In genomic region chr5:137032641-137033074, GRCm38 (mm10) we compare ENCODE assay signal across 8 mouse cellular contexts. TPM values are rescaled to one million over a fixed set of nuclear protein-coding genes. Genes with fewer than 3 reads are reported as not detected.
DNase-seq lines count a peak whose midpoint lies in the region; ATAC-seq and TF ChIP-seq lines count a peak whose summit lies in the region.

No protein-coding gene starts in this region.

- TF ChIP-seq CTCF in MEL (IDR thresholded peaks at IDR 0.05 in 2 of 3, conservative IDR thresholded peaks at IDR 0.05 in 1 of 3; ENCODE audit: control insufficient read depth in 1 of 3, insufficient read depth in 1 of 3, low read depth in 2 of 3, low read length in 3 of 3, poor library complexity in 1 of 3, severe bottlenecking in 1 of 3): no peak
- no peak; the same call in 1 of the 2 replicates for TF ChIP-seq CTCF in lung, postnatal 0 days (IDR thresholded peaks at IDR 0.05)

- peak; percentile 76 for ATAC-seq in forebrain, embryonic 16.5 days
- peak; percentile 91 for ATAC-seq in lung, postnatal 0 days

- no peaks in the 10 kb centered on the region; the same call in 1 of the 2 replicates for H3K79me2 ChIP-seq in MEL (ENCODE audit: control insufficient read depth, insufficient read depth, low read length, poor library complexity)

- peak in 1 of 2 experiments; percentile 43; a peak in 1 of 4 replicates for TF ChIP-seq POLR2A in MEL (IDR thresholded peaks at IDR 0.05; ENCODE audit: control insufficient read depth in 1 of 2, insufficient read depth in 1 of 2, low read depth in 1 of 2, low read length in 2 of 2, poor library complexity in 1 of 2)

- under 1% methylated on average over 47 of the region's 49 CpGs for WGBS in forebrain, embryonic 16.5 days
- 1% methylated on average over 27 of the region's 49 CpGs for WGBS in lung, postnatal 0 days

- H3K4me2 ChIP-seq in forebrain, embryonic 16.5 days (ENCODE audit: low read length): peak overlapping the region; percentile 100
- peak overlapping the region; percentile 76 for H3K4me2 ChIP-seq in lung, postnatal 0 days (replicated peaks; ENCODE audit: low read depth, low read length)

- peak overlapping the region; percentile 75 to 76 for H3K4me3 ChIP-seq in MEL (ENCODE audit: control insufficient read depth in 1 of 2, insufficient read depth in 1 of 2, low read depth in 2 of 2, low read length in 2 of 2)
- peak overlapping the region; percentile 61 for H3K4me3 ChIP-seq in forebrain, embryonic 16.5 days (replicated peaks; ENCODE audit: low read length)
- H3K4me3 ChIP-seq in lung, postnatal 0 days (ENCODE audit: low read depth, low read length): peak overlapping the region; percentile 33

- peak overlapping the region; percentile 65 for H3K27ac ChIP-seq in MEL (ENCODE audit: control insufficient read depth, low read depth, low read length)
- H3K27ac ChIP-seq in forebrain, embryonic 16.5 days (ENCODE audit: low read length): peak overlapping the region; percentile 56
- H3K27ac ChIP-seq in lung, postnatal 0 days (ENCODE audit: low read length): no peak overlapping the region

- no peak for TF ChIP-seq RAD21 in MEL (IDR thresholded peaks at IDR 0.05; ENCODE audit: low read depth, low read length)

- H3K36me3 ChIP-seq in MEL (ENCODE audit: control insufficient read depth in 1 of 2, insufficient read depth in 2 of 2, low read length in 2 of 2): peaks cover 0 to 2% of the 10 kb centered on the region in 2 experiments; a peak in 3 of 4 replicates
- H3K36me3 ChIP-seq in forebrain, embryonic 16.5 days (ENCODE audit: control insufficient read depth, insufficient read depth): peaks cover 9% of the 10 kb centered on the region
- H3K36me3 ChIP-seq in lung, postnatal 0 days (ENCODE audit: insufficient read depth, low read length): peaks cover 14% of the 10 kb centered on the region

- H3K4me1 ChIP-seq in MEL (ENCODE audit: control insufficient read depth in 1 of 2, insufficient read depth in 2 of 2, low read length in 2 of 2): peaks cover 3 to 5% of the 10 kb centered on the region in 2 experiments; a peak in 2 of 4 replicates
- H3K4me1 ChIP-seq in forebrain, embryonic 16.5 days (replicated peaks; ENCODE audit: control insufficient read depth, insufficient read depth, low read length): peaks cover 41% of the 10 kb centered on the region
- H3K4me1 ChIP-seq in lung, postnatal 0 days (ENCODE audit: insufficient read depth, low read depth, low read length): peaks cover 10% of the 10 kb centered on the region

- H3K9ac ChIP-seq in MEL (ENCODE audit: control insufficient read depth, low read depth, low read length, poor library complexity, severe bottlenecking): peak overlapping the region; percentile 76
- peak overlapping the region; percentile 66 for H3K9ac ChIP-seq in forebrain, embryonic 16.5 days (replicated peaks; ENCODE audit: low read depth, low read length)
- H3K9ac ChIP-seq in lung, postnatal 0 days (replicated peaks; ENCODE audit: low read depth): no peak overlapping the region

- 0 out of 4 replicates have a peak, but pooled peaks of 1 of the 2 experiments have one; percentile 21 for TF ChIP-seq EP300 in MEL (IDR thresholded peaks at IDR 0.05; ENCODE audit: low read depth in 1 of 2, low read length in 2 of 2)
- TF ChIP-seq EP300 in lung, postnatal 0 days (IDR thresholded peaks at IDR 0.05): no peak

- H3K9me3 ChIP-seq in MEL (replicated peaks; ENCODE audit: insufficient read depth, low read length): no peaks in the 10 kb centered on the region
- H3K9me3 ChIP-seq in forebrain, embryonic 16.5 days (ENCODE audit: control insufficient read depth, low read length): no peaks in the 10 kb centered on the region
- no peaks in the 10 kb centered on the region for H3K9me3 ChIP-seq in lung, postnatal 0 days (ENCODE audit: low read length)

- no peaks in the 10 kb centered on the region for H3K27me3 ChIP-seq in MEL (ENCODE audit: control insufficient read depth in 1 of 2, insufficient read depth in 2 of 2, low read length in 2 of 2)
- H3K27me3 ChIP-seq in forebrain, embryonic 16.5 days (replicated peaks; ENCODE audit: control insufficient read depth, insufficient read depth, low read length): peaks cover 37% of the 10 kb centered on the region
- peaks cover 33% of the 10 kb centered on the region for H3K27me3 ChIP-seq in lung, postnatal 0 days (replicated peaks; ENCODE audit: insufficient read depth, low read length)

- DNase-seq in MEL (ENCODE audit: low read depth, low spot score): peak; percentile 96
- peak; percentile 81 to 83 for DNase-seq in cerebellum, adult 18-20 months
- DNase-seq in heart, postnatal 4 days: peak; percentile 92
- peak; percentile 65 to 74 for DNase-seq in layer of hippocampus, adult 8-10 months (ENCODE audit: low spot score in 2 of 2)
- DNase-seq in lung, postnatal 0 days (ENCODE audit: low spot score): peak; percentile 96
- peak; percentile 78 for DNase-seq in ovary, postnatal 14 days (ENCODE audit: low spot score)
- peak; percentile 83 to 90 for DNase-seq in thymus, postnatal 10 days (ENCODE audit: low spot score in 2 of 2)

TF ChIP-seq in MEL, 35 proteins besides CTCF, POLR2A, EP300 and RAD21 (continues in another document):
- peak; percentile 98 for TF ChIP-seq BHLHE40 (IDR thresholded peaks at IDR 0.05; ENCODE audit: borderline replicate concordance, low read depth, low read length)
- peak; percentile 24; the same call in 1 of the 2 replicates for TF ChIP-seq HCFC1 (IDR thresholded peaks at IDR 0.05; ENCODE audit: low read depth, low read length)
- no peak for TF ChIP-seq ELF1 (IDR thresholded peaks at IDR 0.05; ENCODE audit: low read depth, low read length)
- peak; percentile 89 for TF ChIP-seq USF1 (IDR thresholded peaks at IDR 0.05; ENCODE audit: low read depth, low read length)
- peak; percentile 96 for TF ChIP-seq MAX (IDR thresholded peaks at IDR 0.05; ENCODE audit: low read length)
- peak; percentile 98 for TF ChIP-seq MXI1 (IDR thresholded peaks at IDR 0.05; ENCODE audit: low read depth, low read length)
- TF ChIP-seq MYB (IDR thresholded peaks at IDR 0.05; ENCODE audit: low read depth, low read length): no peak
- 0 out of 4 replicates have a peak, but pooled peaks of 1 of the 2 experiments have one; percentile 48 for TF ChIP-seq USF2 (IDR thresholded peaks at IDR 0.05; ENCODE audit: borderline replicate concordance in 1 of 2, insufficient read depth in 1 of 2, low read depth in 1 of 2, low read length in 2 of 2)
- 0 out of 2 replicates have a peak, but pooled peaks have one; percentile 31 for TF ChIP-seq TCF12 (IDR thresholded peaks at IDR 0.05; ENCODE audit: low read depth, low read length)
- no peak for TF ChIP-seq RCOR1 (IDR thresholded peaks at IDR 0.05; ENCODE audit: low read depth, low read length)
- TF ChIP-seq NRF1 (IDR thresholded peaks at IDR 0.05; ENCODE audit: insufficient read depth, low read depth, low read length, poor library complexity, severe bottlenecking): peak; percentile 63
- no peak for TF ChIP-seq ZC3H11A (IDR thresholded peaks at IDR 0.05; ENCODE audit: low read depth, low read length)
- TF ChIP-seq NELFE (IDR thresholded peaks at IDR 0.05; ENCODE audit: low read depth, low read length): peak; percentile 34; the same call in 1 of the 2 replicates

RNA-seq across cellular contexts. Expression of gene Vgf, which starts 6.5 kb away (rescaled TPM):
- 0.42 and 0.52 TPM in 2 replicates for total RNA-seq in MEL (2012; rRNA removed)
- polyA plus RNA-seq in MEL (2012; ENCODE audit: insufficient read depth in 1 of 2, insufficient read length in 2 of 2, low read depth in 1 of 2, low replicate concordance in 2 of 2, missing spikeins in 1 of 2): 1 to 10 TPM in 1 of 2 experiments, not detected in 1; 1.4 TPM
- polyA plus RNA-seq in forebrain, embryonic 16.5 days (2015; fragmentation: Nextera tagmentation; extraction: Ambion mirVana): 3.9 and 4.3 TPM in 2 replicates
- total RNA-seq in heart, postnatal 4 days (2021): not detected
- 100 to 1,000 TPM; 162 to 206 (median 186) TPM for total RNA-seq in layer of hippocampus, adult 8-10 months (2022)
- 0.12 and 0.19 TPM in 2 replicates for polyA plus RNA-seq in lung, postnatal 0 days (2015; fragmentation: Nextera tagmentation; extraction: Ambion mirVana)

RNA-seq across cellular contexts. Expression of gene Ap1s1, which starts 13.3 kb away (rescaled TPM):
- 137 and 154 TPM in 2 replicates for total RNA-seq in MEL (2012; rRNA removed)
- polyA plus RNA-seq in MEL (2012; ENCODE audit: insufficient read depth in 1 of 2, insufficient read length in 2 of 2, low read depth in 1 of 2, low replicate concordance in 2 of 2, missing spikeins in 1 of 2): 100 to 1,000 TPM; 211 to 218 TPM
- polyA plus RNA-seq in forebrain, embryonic 16.5 days (2015; fragmentation: Nextera tagmentation; extraction: Ambion mirVana): 252 and 272 TPM in 2 replicates
- total RNA-seq in heart, postnatal 4 days (2021): 10 to 100 TPM; 70.9 to 82.3 TPM
- total RNA-seq in layer of hippocampus, adult 8-10 months (2022): 100 to 1,000 TPM; 309 to 341 (median 318) TPM
- 112 and 125 TPM in 2 replicates for polyA plus RNA-seq in lung, postnatal 0 days (2015; fragmentation: Nextera tagmentation; extraction: Ambion mirVana)

RNA-seq across cellular contexts. Expression of gene Serpine1, which starts 39.4 kb away (rescaled TPM):
- total RNA-seq in MEL (2012; rRNA removed): 0.04 and 0.13 TPM in 2 replicates
- under 1 TPM in 1 of 2 experiments, not detected in 1; 0.11 TPM for polyA plus RNA-seq in MEL (2012; ENCODE audit: insufficient read depth in 1 of 2, insufficient read length in 2 of 2, low read depth in 1 of 2, low replicate concordance in 2 of 2, missing spikeins in 1 of 2)
- 0.11 and 0.15 TPM in 2 replicates for polyA plus RNA-seq in forebrain, embryonic 16.5 days (2015; fragmentation: Nextera tagmentation; extraction: Ambion mirVana)
- total RNA-seq in heart, postnatal 4 days (2021): 10 to 100 TPM; 13.4 to 14.0 TPM
- total RNA-seq in layer of hippocampus, adult 8-10 months (2022): 1 to 10 TPM in 2 of 4 experiments, under 1 TPM in 2; 0.77 to 3.0 (median 1.8) TPM
- polyA plus RNA-seq in lung, postnatal 0 days (2015; fragmentation: Nextera tagmentation; extraction: Ambion mirVana): 0.88 and 1.1 TPM in 2 replicates

RNA-seq across cellular contexts. Expression of gene Znhit1, which starts 44.8 kb away (rescaled TPM):
- 51.8 and 56.6 TPM in 2 replicates for total RNA-seq in MEL (2012; rRNA removed)
- 100 to 1,000 TPM in 1 of 2 experiments, not detected in 1; 123 TPM for polyA plus RNA-seq in MEL (2012; ENCODE audit: insufficient read depth in 1 of 2, insufficient read length in 2 of 2, low read depth in 1 of 2, low replicate concordance in 2 of 2, missing spikeins in 1 of 2)
- 107 and 131 TPM in 2 replicates for polyA plus RNA-seq in forebrain, embryonic 16.5 days (2015; fragmentation: Nextera tagmentation; extraction: Ambion mirVana)
- 10 to 100 TPM; 48.6 to 53.2 TPM for total RNA-seq in heart, postnatal 4 days (2021)
- 10 to 100 TPM; 74.8 to 87.6 (median 80.4) TPM for total RNA-seq in layer of hippocampus, adult 8-10 months (2022)
- polyA plus RNA-seq in lung, postnatal 0 days (2015; fragmentation: Nextera tagmentation; extraction: Ambion mirVana): 80.8 and 83.9 TPM in 2 replicates

RNA-seq across cellular contexts. Expression of gene Plod3, which starts 45.8 kb away (rescaled TPM):
- total RNA-seq in MEL (2012; rRNA removed): 47.3 and 56.0 TPM in 2 replicates
- polyA plus RNA-seq in MEL (2012; ENCODE audit: insufficient read depth in 1 of 2, insufficient read length in 2 of 2, low read depth in 1 of 2, low replicate concordance in 2 of 2, missing spikeins in 1 of 2): 10 to 100 TPM in 1 of 2 experiments, not detected in 1; 62.8 TPM
- 31.6 and 36.5 TPM in 2 replicates for polyA plus RNA-seq in forebrain, embryonic 16.5 days (2015; fragmentation: Nextera tagmentation; extraction: Ambion mirVana)
- 10 to 100 TPM; 46.9 to 51.8 TPM for total RNA-seq in heart, postnatal 4 days (2021)
- 10 to 100 TPM; 37.1 to 51.5 (median 46.0) TPM for total RNA-seq in layer of hippocampus, adult 8-10 months (2022)
- polyA plus RNA-seq in lung, postnatal 0 days (2015; fragmentation: Nextera tagmentation; extraction: Ambion mirVana): 38.3 and 41.7 TPM in 2 replicates

Comparison
In these comparisons a context has a peak if more than half of its experiments do, and no peak if none do; other contexts are left out.
1. RNA of gene Vgf, which starts 6.5 kb away (total RNA-seq): 162 to 206 TPM in layer of hippocampus, adult 8-10 months; 0.42 to 0.52 TPM in MEL and not detected in heart, postnatal 4 days; every median in the first group is over 100 times any median in the second.
2. Peak in every context shown above with its lines, with median percentiles within 50 percentile points of each other: DNase-seq and H3K4me3 ChIP-seq.